Mouse (Mus musculus): ENCODE measurements around the gene Zc3h4. TPM values are rescaled to one million over a fixed set of nuclear protein-coding genes. Genes with fewer than 3 reads are reported as not detected.
A peak's percentile ranks its signal among the peaks of the same experiment; 100 is the strongest.

The Zc3h4 gene
- total RNA-seq, 2 experiments from 2014 or later: 25.9 to 38.7 TPM

DNA sequence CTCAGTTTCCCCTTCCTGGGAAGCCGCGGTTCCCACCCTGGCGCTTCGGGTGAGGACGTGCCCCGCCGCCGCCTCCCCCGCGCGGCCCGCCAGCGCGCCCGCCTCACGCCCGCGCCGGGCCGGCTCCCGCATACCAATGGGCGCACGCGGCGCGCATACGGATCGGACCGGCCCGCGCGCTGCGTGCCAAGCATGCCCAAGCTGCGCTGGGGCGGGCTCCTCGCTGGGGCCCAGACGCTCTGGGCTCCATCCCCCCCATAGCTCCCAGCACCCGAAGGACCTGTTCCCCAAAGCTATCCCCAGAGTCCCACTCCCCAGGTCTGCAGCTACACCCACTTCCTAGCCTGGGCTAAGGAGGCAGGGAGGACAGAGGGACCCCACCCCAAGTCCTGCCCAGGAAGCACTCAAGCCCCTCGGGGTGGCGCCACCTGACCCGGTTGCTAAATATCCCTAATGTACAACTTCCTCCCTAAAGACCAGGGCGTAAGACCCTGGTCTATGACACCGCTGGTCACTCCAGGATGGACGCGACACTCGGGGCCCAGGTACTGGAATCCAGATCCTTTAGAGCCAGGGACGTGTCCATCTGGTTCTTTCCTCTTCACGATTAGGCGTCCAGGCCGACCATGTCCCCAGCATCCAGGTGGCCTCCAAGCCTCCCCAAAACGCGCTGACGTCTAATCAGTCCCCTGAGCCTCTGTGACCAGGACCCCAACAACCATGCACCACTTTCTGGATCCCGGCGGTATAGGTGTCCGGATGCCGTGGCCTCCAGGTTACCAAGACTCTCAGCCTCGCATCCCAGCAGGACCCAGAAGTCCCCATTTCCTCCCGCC is 75.3 kb downstream of the Zc3h4 start:
- ATAC-seq (replicated peaks; ENCODE audit: poor library complexity): no peak

DNA sequence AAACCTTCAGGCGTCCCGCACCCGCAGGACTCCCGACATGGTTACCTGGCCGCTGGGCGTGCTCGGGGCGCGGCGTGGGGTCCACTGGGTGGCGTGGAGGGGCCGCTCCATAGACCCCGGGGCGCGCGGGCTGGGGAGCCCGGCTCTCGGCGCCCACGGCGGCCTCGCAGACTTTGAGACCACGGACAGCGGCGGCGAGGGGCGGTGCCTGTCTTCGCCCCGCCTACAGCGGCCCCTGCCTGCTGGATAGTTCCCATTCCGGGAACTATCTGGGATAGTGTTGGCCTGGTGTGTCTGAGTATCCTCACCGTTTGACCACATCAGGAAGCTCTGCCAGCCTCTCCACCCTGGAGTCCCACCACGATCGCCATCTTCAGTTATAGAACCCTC is 75.9 kb downstream of the Zc3h4 start:
- ATAC-seq (replicated peaks; ENCODE audit: poor library complexity): 0 out of 2 replicates have a peak, but pooled peaks have one; percentile 40

DNA sequence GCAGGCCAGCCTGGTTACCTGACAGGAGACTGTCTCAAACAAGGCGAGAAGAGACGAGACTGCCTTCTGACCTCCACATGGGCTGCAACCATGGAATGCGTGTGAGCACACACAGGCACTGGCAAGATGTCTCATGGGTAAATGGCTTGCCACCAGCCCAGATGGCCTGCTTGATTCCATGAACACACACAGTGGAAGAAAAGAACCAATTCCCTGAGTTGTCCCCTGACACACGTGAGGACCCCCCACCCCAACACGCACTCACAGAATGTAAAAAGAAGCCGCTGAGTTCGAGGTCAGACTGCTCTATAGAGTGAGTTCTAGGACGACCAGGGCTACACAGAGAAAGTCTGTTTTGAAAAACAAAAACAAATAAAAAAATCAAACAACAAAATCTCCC is 76.9 kb downstream of the Zc3h4 start, which contains the start of gene Npas1:
Gene Npas1, minus strand, starts transcription at position 101 of the 400 bp plus-strand sequence.
- no peak for ATAC-seq (replicated peaks; ENCODE audit: poor library complexity)

Other genes starting within 250 kb of the Zc3h4 start
- gene Meis3, start 225.8 kb upstream of the Zc3h4 start, total RNA-seq (2015): 0.34 TPM in 1 of 2 replicates, not detected in the other
- not detected in 2 replicates for gene Meis3, start 225.8 kb upstream of the Zc3h4 start, total RNA-seq (2017)
- 6.0 and 6.7 TPM in 2 replicates for gene Dhx34, start 178.9 kb upstream of the Zc3h4 start, total RNA-seq (2015)
- 6.6 and 8.1 TPM in 2 replicates for gene Dhx34, start 178.9 kb upstream of the Zc3h4 start, total RNA-seq (2017)
- gene C5ar2, start 156.8 kb upstream of the Zc3h4 start, total RNA-seq (2015): 1.1 and 1.7 TPM in 2 replicates
- 1.1 and 1.3 TPM in 2 replicates for gene C5ar2, start 156.8 kb upstream of the Zc3h4 start, total RNA-seq (2017)
- 2.4 and 4.0 TPM in 2 replicates for gene C5ar1, start 141.4 kb upstream of the Zc3h4 start, total RNA-seq (2015)
- gene C5ar1, start 141.4 kb upstream of the Zc3h4 start, total RNA-seq (2017): 0.57 and 1.2 TPM in 2 replicates
- 5.0 and 11.3 TPM in 2 replicates for gene Inafm1, start 127.3 kb upstream of the Zc3h4 start, total RNA-seq (2015)
- gene Inafm1, start 127.3 kb upstream of the Zc3h4 start, total RNA-seq (2017): 5.2 and 6.8 TPM in 2 replicates
- gene Ccdc9, start 114.1 kb upstream of the Zc3h4 start, total RNA-seq (2015): 17.3 and 19.8 TPM in 2 replicates
- 87.9 and 99.6 TPM in 2 replicates for gene Ccdc9, start 114.1 kb upstream of the Zc3h4 start, total RNA-seq (2017)
- gene Bbc3, start 92.5 kb upstream of the Zc3h4 start, total RNA-seq (2015): 0.25 and 1.8 TPM in 2 replicates
- 0.84 and 1.2 TPM in 2 replicates for gene Bbc3, start 92.5 kb upstream of the Zc3h4 start, total RNA-seq (2017)
- 76.8 and 81.3 TPM in 2 replicates for gene Sae1, start 13.1 kb upstream of the Zc3h4 start, total RNA-seq (2015)
- 429 and 547 TPM in 2 replicates for gene Sae1, start 13.1 kb upstream of the Zc3h4 start, total RNA-seq (2017)
- 34.6 and 42.5 TPM in 2 replicates for gene Tmem160, start 51.9 kb downstream of the Zc3h4 start, total RNA-seq (2015)
- 9.5 and 13.5 TPM in 2 replicates for gene Tmem160, start 51.9 kb downstream of the Zc3h4 start, total RNA-seq (2017)
- not detected in 2 replicates for gene Npas1, start 76.8 kb downstream of the Zc3h4 start, total RNA-seq (2015)
- not detected in 2 replicates for gene Npas1, start 76.8 kb downstream of the Zc3h4 start, total RNA-seq (2017)
- 9.1 and 9.2 TPM in 2 replicates for gene Arhgap35, start 214.1 kb downstream of the Zc3h4 start, total RNA-seq (2015)
- 4.6 and 6.7 TPM in 2 replicates for gene Arhgap35, start 214.1 kb downstream of the Zc3h4 start, total RNA-seq (2017)

All from megakaryocyte progenitor cell, adult 5-6 weeks (primary cell).